Mouse (Mus musculus): ENCODE measurements around the gene Elp4.

GRCm38 (mm10) chr2:105702586-105702985, 201.8 kb downstream of the Elp4 start:
- TF ChIP-seq CTCF (IDR thresholded peaks at IDR 0.05; ENCODE audit: low read depth, low read length) (no peak), POLR2A (IDR thresholded peaks at IDR 0.05; ENCODE audit: borderline replicate concordance, low read depth, low read length) (no peak)

Data from bone marrow macrophage, adult 2 months (primary cell).